Mouse (Mus musculus): ENCODE measurements around the gene Sufu.

Sufu gene

GRCm38 (mm10) chr19:46531071-46532030 lies 134.7 kb downstream of the Sufu start:
- DNase-seq (ENCODE audit: low spot score), result no peak

GRCm38 (mm10) chr19:46532031-46532688 lies 135.5 kb downstream of the Sufu start:
- DNase-seq (ENCODE audit: low spot score), result no peak

DNA sequence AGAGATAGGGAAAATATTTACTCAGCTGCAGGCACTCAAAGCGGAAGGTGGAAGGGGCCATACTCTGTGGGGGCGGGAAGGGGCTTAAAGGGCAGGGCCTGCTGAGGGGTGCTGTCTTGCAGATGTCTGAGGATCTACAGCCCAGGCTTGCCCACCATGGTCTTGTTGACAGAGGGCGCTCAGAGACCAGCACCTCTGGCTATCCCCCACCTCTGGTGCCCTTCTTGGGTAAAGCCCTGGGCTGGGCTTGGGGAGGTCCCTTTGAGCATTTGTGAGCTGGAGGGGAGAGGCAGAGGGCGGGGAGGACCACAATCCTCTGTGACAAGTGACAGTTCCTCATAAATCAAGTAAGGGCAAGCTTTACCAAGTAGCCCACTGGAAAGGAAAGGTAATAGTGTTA lies 136.4 kb downstream of the Sufu start:
- DNase-seq (ENCODE audit: low spot score), result no peak

- no peak for DNase-seq (ENCODE audit: low spot score)
These were observed 136.8 kb downstream of the Sufu start for GRCm38 (mm10) chr19:46533525-46533924.

DNA sequence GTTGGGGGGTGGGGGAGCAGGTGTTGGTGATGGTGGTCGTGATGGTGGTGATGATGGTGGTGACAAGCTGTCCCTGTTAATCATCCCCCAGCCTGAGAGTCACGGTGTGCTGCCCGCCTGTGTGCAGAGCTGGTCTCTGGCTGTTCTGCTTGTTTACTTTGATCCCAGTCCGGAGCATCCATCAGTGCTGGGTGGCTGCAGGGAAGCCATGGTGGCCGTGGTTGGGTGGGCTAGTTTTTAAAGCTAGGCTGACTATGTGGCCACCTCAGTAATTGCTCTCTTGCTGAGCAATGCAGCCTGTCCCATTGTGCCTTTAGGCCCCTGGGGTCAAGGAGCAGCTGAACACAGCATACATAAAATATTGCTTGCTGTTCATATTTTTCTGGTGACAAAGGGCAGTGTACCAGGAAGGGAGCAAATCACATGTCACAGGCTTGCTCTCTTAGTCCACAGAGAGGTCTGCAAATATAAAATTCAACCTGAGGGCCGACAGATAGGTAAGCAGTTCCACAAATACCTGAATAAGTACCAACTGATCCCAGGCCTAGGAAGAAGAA lies 137.9 kb downstream of the Sufu start:
- DNase-seq (ENCODE audit: low spot score), result no peak

DNA sequence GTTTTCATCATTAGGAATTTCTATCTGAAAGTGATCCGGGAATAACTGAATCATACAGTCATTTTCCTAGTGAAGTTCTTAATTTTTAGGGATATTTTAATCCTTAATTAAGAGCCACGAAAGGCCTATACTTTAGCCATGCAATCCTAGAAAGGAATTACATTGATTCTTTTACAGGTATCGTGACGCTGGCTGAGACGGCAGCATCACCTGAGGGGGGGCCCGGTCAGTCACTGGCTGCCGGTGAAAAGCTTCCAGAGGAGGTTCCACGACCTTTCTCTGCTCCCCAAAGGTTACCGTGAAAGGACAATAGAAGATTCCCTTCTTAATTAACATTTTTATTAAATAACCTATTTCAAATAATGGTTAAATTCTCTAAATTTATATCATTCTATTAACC lies 140.7 kb downstream of the Sufu start:
- no peak for DNase-seq (ENCODE audit: low spot score)

GRCm38 (mm10) chr19:46538213-46538612 lies 141.5 kb downstream of the Sufu start:
- no peak for DNase-seq (ENCODE audit: low spot score)
